Mouse (Mus musculus) heart, embryonic 14.5 days (tissue): ENCODE results near the gene Pfn3. TPM values are rescaled to one million over a fixed set of nuclear protein-coding genes. Genes with fewer than 3 reads are reported as not detected.

Experiments
- ATAC-seq: fragments of 200-750 bp; cut with Nextera tagmentation; 2 replicates; pipeline ENCODE4 v1.8.0; 2017; ENCODE audit warnings: low read depth, moderate TSS enrichment; ENCODE audit not compliant: insufficient number of reproducible peaks, insufficient read depth, low FRiP score
- H3K27ac ChIP-seq, 2 experiments: fragments of 200-500 bp in 1 of 2; fragments of 300-500 bp in 1 of 2; sonication (generic) in 1 of 2; replicated peaks in 1 of 2; 2 replicates each; pipeline ENCODE4 v1.5.1; 2012 to 2014; ENCODE audit warnings: low read depth in 2 of 2, low read length in 2 of 2, control low read depth in 1 of 2, mild to moderate bottlenecking in 1 of 2, mixed read lengths in 1 of 2; ENCODE audit not compliant: control insufficient read depth in 1 of 2, insufficient read depth in 1 of 2
- H3K27me3 ChIP-seq: fragments of 300-500 bp; sonication (generic); 2 replicates; pipeline ENCODE4 v1.6.1; 2014; ENCODE audit warnings: mild to moderate bottlenecking, low read length, control low read depth; ENCODE audit not compliant: control insufficient read depth, insufficient read depth
- H3K36me3 ChIP-seq: fragments of 300-500 bp; sonication (generic); 2 replicates; pipeline ENCODE4 v1.6.1; 2014; ENCODE audit warnings: mild to moderate bottlenecking, control low read depth, low read length, mixed read lengths; ENCODE audit not compliant: control insufficient read depth, insufficient read depth
- H3K4me1 ChIP-seq, 2 experiments: fragments of 200-500 bp in 1 of 2; fragments of 300-500 bp in 1 of 2; sonication (generic) in 1 of 2; 2 replicates each; pipeline ENCODE4 v1.6.1; 2012 to 2014; ENCODE audit warnings: low read length in 2 of 2, control low read depth in 1 of 2, mixed read lengths in 1 of 2; ENCODE audit not compliant: control insufficient read depth in 2 of 2, insufficient read depth in 2 of 2
- H3K4me2 ChIP-seq: fragments of 300-500 bp; sonication (generic); 2 replicates; pipeline ENCODE4 v1.6.1; 2014; ENCODE audit warnings: mild to moderate bottlenecking, low read length
- H3K4me3 ChIP-seq, 2 experiments: fragments of 200-500 bp in 1 of 2; fragments of 300-500 bp in 1 of 2; sonication (generic) in 1 of 2; 2 replicates each; pipeline ENCODE4 v1.5.1; 2012 to 2014; ENCODE audit warnings: low read length in 2 of 2, mild to moderate bottlenecking in 2 of 2, control low read depth in 1 of 2, low read depth in 1 of 2, moderate library complexity in 1 of 2; ENCODE audit not compliant: control insufficient read depth in 1 of 2, insufficient read depth in 1 of 2
- H3K9ac ChIP-seq: fragments of 300-500 bp; sonication (generic); 2 replicates; pipeline ENCODE4 v1.6.1; 2014; ENCODE audit warnings: mild to moderate bottlenecking, low read length
- H3K9me3 ChIP-seq: fragments of 300-500 bp; sonication (generic); 2 replicates; pipeline ENCODE4 v1.6.1; 2016; ENCODE audit warnings: low read length, control low read depth; ENCODE audit not compliant: control insufficient read depth
- WGBS: fragments of 180-500 bp; shearing (Covaris S2); extraction: QIAGEN DNeasy Blood & Tissue Kit; methylation state at CpG from one replicate; pipeline ENCODE4 v1.1.7; 2014; 5-methylcytosine and 5-hydroxymethylcytosine counted together
- polyA plus RNA-seq: library from polyadenylated mRNA; unstranded; fragments of >200 nt; fragmentation: Nextera tagmentation; extraction: Ambion mirVana; gene quantifications from 2 replicates; pipeline ENCODE4 v1.2.1, GENCODE M21; 2014

The Pfn3 gene
- polyA plus RNA-seq, 1 experiment from 2014 or later, result not detected

GRCm38 (mm10) chr13:55403935-55404852 lies 10.8 kb downstream of the Pfn3 start:
- H3K9me3 ChIP-seq, result no peaks in the 10 kb centered on the region
- no peaks in the 10 kb centered on the region for H3K4me1 ChIP-seq
- no peak overlapping the region for H3K4me3 ChIP-seq
- no peak overlapping the region for H3K4me2 ChIP-seq
- H3K27ac ChIP-seq, result no peak overlapping the region
- no peaks in the 10 kb centered on the region for H3K36me3 ChIP-seq
- peaks cover 43% of the 10 kb centered on the region for H3K27me3 ChIP-seq
- no peak for ATAC-seq
- 64% methylated on average over 15 of the region's 15 CpGs for WGBS
- H3K9ac ChIP-seq, result no peak overlapping the region

GRCm38 (mm10) chr13:55403266-55403665 lies 11.8 kb downstream of the Pfn3 start:
- H3K27ac ChIP-seq, result no peak overlapping the region
- no peak for ATAC-seq
- H3K27me3 ChIP-seq, result peaks cover 47% of the 10 kb centered on the region
- no peaks in the 10 kb centered on the region for H3K36me3 ChIP-seq
- H3K4me1 ChIP-seq, result no peaks in the 10 kb centered on the region
- 75% methylated on average over 7 of the region's 7 CpGs for WGBS
- no peak overlapping the region for H3K4me2 ChIP-seq
- no peak overlapping the region for H3K9ac ChIP-seq
- H3K4me3 ChIP-seq, result no peak overlapping the region
- no peaks in the 10 kb centered on the region for H3K9me3 ChIP-seq

- Histone ChIP-seq H3K27me3 (peaks cover 43% of the 10 kb centered on the region), H3K4me3 (no peak overlapping the region), H3K4me2 (no peak overlapping the region), H3K9me3 (no peaks in the 10 kb centered on the region), H3K36me3 (no peaks in the 10 kb centered on the region), H3K27ac (no peak overlapping the region), H3K9ac (no peak overlapping the region), H3K4me1 (no peaks in the 10 kb centered on the region)
- ATAC-seq, result no peak
- 73% methylated on average over 1 of the region's 1 CpGs for WGBS
Observed at GRCm38 (mm10) chr13:55400039-55400346, 15.0 kb downstream of the Pfn3 start.

DNA sequence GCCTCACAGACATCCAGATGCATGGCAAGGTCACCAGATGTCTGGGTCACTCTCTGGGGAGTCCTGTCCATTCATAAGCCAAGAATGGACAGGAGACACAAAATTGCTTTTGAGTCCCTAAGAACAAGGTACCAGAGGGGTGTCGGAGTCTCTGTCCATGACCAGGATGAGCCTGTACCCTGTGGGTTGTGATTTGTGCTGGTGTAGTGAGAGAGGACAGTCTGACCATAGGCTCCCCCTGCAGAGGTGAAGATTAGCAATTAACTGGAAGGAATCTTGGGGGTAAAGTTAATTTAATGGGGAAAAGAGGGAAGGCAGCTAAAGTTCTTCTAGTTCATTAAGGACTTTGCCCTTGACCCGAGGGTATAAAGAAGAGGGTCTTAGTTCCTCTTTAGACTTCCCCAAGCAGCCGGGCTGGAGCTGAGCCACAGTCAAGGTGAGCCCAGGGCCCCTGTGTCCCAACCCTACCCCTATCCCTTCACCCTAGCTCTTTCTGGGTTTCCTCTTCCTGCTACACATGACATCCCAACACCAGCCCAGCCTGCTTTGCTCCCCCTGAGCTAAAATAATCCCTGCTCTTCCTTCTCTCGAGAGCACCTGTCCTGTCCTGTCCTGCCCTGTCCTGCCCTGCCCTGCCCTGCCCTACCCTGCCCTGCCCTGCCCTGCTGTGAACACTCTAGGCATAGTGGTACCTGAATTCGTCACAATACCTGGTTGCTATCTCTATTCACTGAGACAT lies 15.6 kb downstream of the Pfn3 start:
- H3K4me3 ChIP-seq, result no peak overlapping the region
- H3K4me1 ChIP-seq, result no peaks in the 10 kb centered on the region
- WGBS, result 47% methylated on average over 5 of the region's 5 CpGs
- H3K9ac ChIP-seq, result no peak overlapping the region
- H3K4me2 ChIP-seq, result no peak overlapping the region
- no peak for ATAC-seq
- H3K9me3 ChIP-seq, result no peaks in the 10 kb centered on the region
- peaks cover 45% of the 10 kb centered on the region for H3K27me3 ChIP-seq
- no peaks in the 10 kb centered on the region for H3K36me3 ChIP-seq
- no peak overlapping the region for H3K27ac ChIP-seq

DNA sequence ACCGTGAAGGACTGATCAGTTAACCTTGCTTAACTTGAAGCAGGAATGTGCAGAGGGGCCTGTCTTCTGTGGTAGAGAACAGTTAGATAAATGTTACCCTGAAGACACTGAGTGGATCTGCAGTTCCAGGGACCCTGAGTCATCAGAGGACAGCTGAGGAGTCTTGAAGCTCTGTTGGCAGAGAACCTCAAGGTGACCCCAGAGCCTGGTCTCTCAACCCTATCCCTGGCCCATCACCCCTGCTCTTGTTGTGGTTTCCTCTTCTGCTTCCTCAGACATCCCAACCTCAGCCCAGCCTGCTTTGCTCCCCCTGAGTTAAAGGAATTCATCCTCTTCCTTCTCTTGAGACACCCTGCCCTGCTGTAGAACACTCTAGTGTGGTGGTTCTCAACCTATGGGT lies 16.9 kb downstream of the Pfn3 start, which contains the start of gene Slc34a1:
Gene Slc34a1, plus strand, starts transcription at position 100 of the 400 bp plus-strand sequence.
- Histone ChIP-seq H3K4me2 (no peak within 1 kb of the TSS), H3K27me3 (peaks cover 34% of the 10 kb centered on the region), H3K27ac (no peak within 1 kb of the TSS), H3K9ac (no peak within 1 kb of the TSS), H3K9me3 (no peaks in the 10 kb centered on the region), H3K36me3 (no peaks in the 10 kb centered on the region), H3K4me3 (no peak within 1 kb of the TSS), H3K4me1 (no peaks in the 10 kb centered on the region)
- ATAC-seq, result no peak
- WGBS, result 62% methylated on average over 1 of the region's 1 CpGs

GRCm38 (mm10) chr13:55392933-55393332 lies 22.1 kb downstream of the Pfn3 start:
- WGBS, result 65% methylated on average over 4 of the region's 4 CpGs

DNA sequence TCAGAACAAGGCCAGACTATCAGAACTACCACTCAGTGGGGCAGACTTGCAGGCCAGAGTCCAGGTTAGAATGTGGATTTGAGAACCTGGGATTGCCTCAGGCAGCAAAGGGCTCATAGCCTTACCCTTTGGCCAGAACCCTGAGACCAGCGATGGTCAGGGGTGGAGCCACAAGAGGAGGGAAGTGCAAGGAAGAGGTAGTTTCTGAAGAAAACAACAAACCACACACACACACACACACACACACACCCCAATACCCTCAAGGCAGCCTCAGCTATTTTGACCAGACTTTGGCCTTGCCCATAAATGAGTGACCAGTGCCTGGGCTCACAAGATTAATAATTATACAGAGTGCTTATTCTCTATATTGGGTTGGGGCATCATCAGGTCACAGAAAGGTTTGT lies 23.4 kb downstream of the Pfn3 start:
- Histone ChIP-seq H3K4me1 (no peaks in the 10 kb centered on the region), H3K9me3 (no peaks in the 10 kb centered on the region), H3K36me3 (no peaks in the 10 kb centered on the region), H3K9ac (no peak overlapping the region), H3K4me3 (no peak overlapping the region), H3K27me3 (0 out of 2 replicates have a peak, but pooled peaks cover 5% of the 10 kb centered on the region), H3K4me2 (no peak overlapping the region), H3K27ac (no peak overlapping the region)
- ATAC-seq, result no peak
- 69% methylated on average over 1 of the region's 1 CpGs for whole genome bisulfite sequencing

More at GRCm38 (mm10) chr13:55392933-55393332, 22.1 kb downstream of the Pfn3 start:
- Histone ChIP-seq H3K4me1 (no peaks in the 10 kb centered on the region), H3K36me3 (no peaks in the 10 kb centered on the region), H3K9ac (no peak overlapping the region), H3K4me2 (no peak overlapping the region), H3K4me3 (no peak overlapping the region), H3K9me3 (no peaks in the 10 kb centered on the region), H3K27ac (no peak overlapping the region), H3K27me3 (0 out of 2 replicates have a peak, but pooled peaks cover 5% of the 10 kb centered on the region)
- ATAC-seq, result no peak
